Mouse (Mus musculus) limb, embryonic 15.5 days (tissue): ENCODE results near the gene Tesc. TPM values are rescaled to one million over a fixed set of nuclear protein-coding genes. Genes with fewer than 3 reads are reported as not detected.

Source experiments
- ATAC-seq: fragments of 200-750 bp; cut with Nextera tagmentation; 2 replicates; pipeline ENCODE4 v1.8.0; 2017; ENCODE audit warnings: low read depth, moderate TSS enrichment; ENCODE audit not compliant: insufficient number of reproducible peaks, low FRiP score, low TSS enrichment
- H3K27ac ChIP-seq: fragments of 300-500 bp; sonication (generic); 2 replicates; pipeline ENCODE4 v1.5.1; 2015; ENCODE audit warnings: moderate library complexity, mild to moderate bottlenecking, inconsistent platforms
- H3K27me3 ChIP-seq: fragments of 300-500 bp; sonication (generic); 2 replicates; pipeline ENCODE4 v1.6.1; 2015; ENCODE audit warnings: inconsistent platforms
- H3K36me3 ChIP-seq: fragments of 300-500 bp; sonication (generic); 2 replicates; pipeline ENCODE4 v1.6.1; 2015; ENCODE audit warnings: inconsistent platforms
- H3K4me1 ChIP-seq: fragments of 300-500 bp; sonication (generic); 2 replicates; pipeline ENCODE4 v1.6.1; 2015; ENCODE audit warnings: inconsistent platforms
- H3K4me2 ChIP-seq: fragments of 300-500 bp; sonication (generic); 2 replicates; pipeline ENCODE4 v1.6.1; 2015; ENCODE audit warnings: mild to moderate bottlenecking, inconsistent platforms
- H3K4me3 ChIP-seq: fragments of 300-500 bp; sonication (generic); 2 replicates; pipeline ENCODE4 v1.5.1; 2015; ENCODE audit warnings: mild to moderate bottlenecking, inconsistent platforms
- H3K9ac ChIP-seq: fragments of 300-500 bp; sonication (generic); 2 replicates; pipeline ENCODE4 v1.6.1; 2015; ENCODE audit warnings: inconsistent platforms
- H3K9me3 ChIP-seq: fragments of 300-500 bp; sonication (generic); 2 replicates; pipeline ENCODE4 v1.6.1; 2016; ENCODE audit warnings: inconsistent platforms
- WGBS: fragments of 180-500 bp; shearing (Covaris S2); methylation state at CpG from one replicate; pipeline ENCODE4 v1.1.7; 2015; 5-methylcytosine and 5-hydroxymethylcytosine counted together
- polyA plus RNA-seq: library from polyadenylated mRNA; unstranded; fragments of >200 nt; fragmentation: Nextera tagmentation; extraction: Ambion mirVana; gene quantifications from 2 replicates; pipeline ENCODE4 v1.2.1, GENCODE M21; 2015

The Tesc gene
- polyA plus RNA-seq, 1 experiment from 2014 or later: 27.2 TPM

- WGBS: 49% methylated on average over 10 of the region's 10 CpGs
- Histone ChIP-seq H3K4me2 (no peak overlapping the region), H3K27ac (0 out of 2 replicates have a peak overlapping the region, but pooled peaks have one; percentile 22), H3K4me3 (no peak overlapping the region), H3K36me3 (peaks cover 50% of the 10 kb centered on the region), H3K4me1 (peaks cover 32% of the 10 kb centered on the region), H3K9ac (no peak overlapping the region), H3K9me3 (no peaks in the 10 kb centered on the region), H3K27me3 (no peaks in the 10 kb centered on the region)
- ATAC-seq: no peak
These were observed 36.9 kb downstream of the Tesc start for GRCm38 (mm10) chr5:118064284-118064901.

DNA sequence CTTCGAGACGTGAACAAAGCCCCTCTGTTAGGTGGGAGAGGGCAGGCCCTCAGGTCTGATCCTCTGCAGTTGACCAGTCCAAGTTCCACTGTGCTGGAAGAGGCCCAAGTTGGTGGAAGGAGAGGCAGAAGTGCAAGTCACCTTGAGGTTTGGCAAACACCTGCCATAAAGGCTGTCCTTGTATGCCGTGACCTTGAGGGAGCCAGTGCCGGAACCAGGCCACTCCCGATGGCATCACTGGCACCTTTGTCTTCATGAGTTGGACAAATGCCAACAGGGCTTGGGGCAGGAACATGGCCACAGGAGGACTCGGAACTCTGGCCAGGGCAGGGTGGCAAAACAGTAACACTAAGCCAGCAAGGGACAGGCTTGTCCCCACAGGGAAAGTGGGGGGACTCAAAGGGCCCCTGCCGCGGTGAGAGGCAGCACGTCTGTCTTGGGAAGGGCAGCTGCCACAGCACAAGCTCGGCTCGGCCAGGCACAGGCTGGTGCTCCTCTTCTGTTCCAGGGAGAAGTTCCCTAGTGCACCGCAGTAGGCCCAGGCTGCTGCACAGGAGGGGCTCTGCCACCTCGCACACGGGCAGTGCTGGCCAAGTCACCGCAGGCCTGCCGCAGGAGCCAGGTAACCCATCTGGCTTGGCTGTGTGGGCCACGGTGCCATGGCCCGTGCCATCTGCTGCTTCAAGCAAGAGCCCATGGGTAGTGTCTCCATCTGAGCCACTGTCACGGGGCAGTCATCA, 38.1 kb downstream of the Tesc start:
- peaks cover 36% of the 10 kb centered on the region for H3K4me1 ChIP-seq
- H3K27ac ChIP-seq: peak overlapping the region; percentile 59
- H3K27me3 ChIP-seq: no peaks in the 10 kb centered on the region
- H3K36me3 ChIP-seq: peaks cover 62% of the 10 kb centered on the region
- no peaks in the 10 kb centered on the region for H3K9me3 ChIP-seq
- no peak overlapping the region for H3K4me2 ChIP-seq
- WGBS: 90% methylated on average over 19 of the region's 19 CpGs
- no peak overlapping the region for H3K4me3 ChIP-seq
- no peak for ATAC-seq
- H3K9ac ChIP-seq: no peak overlapping the region

GRCm38 (mm10) chr5:118066828-118067227, 39.3 kb downstream of the Tesc start:
- Histone ChIP-seq H3K27ac (no peak overlapping the region), H3K4me2 (no peak overlapping the region), H3K27me3 (no peaks in the 10 kb centered on the region), H3K4me1 (peaks cover 40% of the 10 kb centered on the region), H3K4me3 (no peak overlapping the region), H3K9ac (no peak overlapping the region), H3K9me3 (no peaks in the 10 kb centered on the region), H3K36me3 (peaks cover 68% of the 10 kb centered on the region)
- 54% methylated on average over 5 of the region's 5 CpGs for WGBS
- ATAC-seq: no peak

DNA sequence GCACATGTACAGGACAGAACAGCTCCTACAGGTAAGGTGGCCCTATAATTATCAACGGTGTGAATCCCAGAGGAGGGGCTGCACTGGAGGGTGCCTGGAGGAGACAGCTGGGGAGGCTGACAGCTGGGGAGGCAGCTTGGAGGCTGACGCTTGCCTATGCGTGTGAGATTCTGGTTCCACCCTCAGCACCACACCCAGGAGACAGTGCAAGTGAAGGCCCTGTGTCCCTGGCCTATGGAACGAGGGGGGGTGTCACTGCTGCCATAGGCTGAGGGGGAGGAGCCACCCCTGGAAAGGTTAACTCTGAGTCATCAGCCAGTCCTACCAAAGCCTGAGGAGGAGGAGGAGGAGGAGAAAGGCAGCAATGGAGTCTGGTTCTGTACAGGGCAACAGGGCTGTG, 40.0 kb downstream of the Tesc start:
- no peak overlapping the region for H3K4me2 ChIP-seq
- no peak overlapping the region for H3K4me3 ChIP-seq
- peaks cover 40% of the 10 kb centered on the region for H3K4me1 ChIP-seq
- H3K36me3 ChIP-seq: peaks cover 74% of the 10 kb centered on the region
- no peaks in the 10 kb centered on the region for H3K27me3 ChIP-seq
- peak overlapping the region; percentile 2; the same call in 1 of the 2 replicates for H3K27ac ChIP-seq
- no peak overlapping the region for H3K9ac ChIP-seq
- no peak for ATAC-seq
- no peaks in the 10 kb centered on the region for H3K9me3 ChIP-seq
- 51% methylated on average over 4 of the region's 4 CpGs for WGBS

GRCm38 (mm10) chr5:118067984-118068494, 40.5 kb downstream of the Tesc start:
- ATAC-seq: no peak
- Histone ChIP-seq H3K4me3 (no peak overlapping the region), H3K9ac (no peak overlapping the region), H3K36me3 (peaks cover 78% of the 10 kb centered on the region), H3K4me1 (peaks cover 40% of the 10 kb centered on the region), H3K27me3 (no peaks in the 10 kb centered on the region), H3K4me2 (no peak overlapping the region), H3K9me3 (no peaks in the 10 kb centered on the region), H3K27ac (peak overlapping the region; percentile 2; the same call in 1 of the 2 replicates)
- 88% methylated on average over 9 of the region's 9 CpGs for WGBS

GRCm38 (mm10) chr5:118069315-118069714, 41.8 kb downstream of the Tesc start:
- H3K9me3 ChIP-seq: no peaks in the 10 kb centered on the region

GRCm38 (mm10) chr5:118071766-118072165, 44.2 kb downstream of the Tesc start:
- H3K4me2 ChIP-seq: no peak overlapping the region
- H3K4me1 ChIP-seq: peaks cover 31% of the 10 kb centered on the region
- H3K36me3 ChIP-seq: peaks cover 87% of the 10 kb centered on the region
- no peaks in the 10 kb centered on the region for H3K27me3 ChIP-seq
- H3K27ac ChIP-seq: no peak overlapping the region
- no peaks in the 10 kb centered on the region for H3K9me3 ChIP-seq
- no peak overlapping the region for H3K9ac ChIP-seq
- 73% methylated on average over 5 of the region's 5 CpGs for WGBS
- no peak for ATAC-seq
- no peak overlapping the region for H3K4me3 ChIP-seq

More at GRCm38 (mm10) chr5:118069315-118069714, 41.8 kb downstream of the Tesc start:
- H3K4me2 ChIP-seq: no peak overlapping the region
- no peak overlapping the region for H3K9ac ChIP-seq
- H3K4me3 ChIP-seq: no peak overlapping the region
- H3K27ac ChIP-seq: no peak overlapping the region
- H3K27me3 ChIP-seq: no peaks in the 10 kb centered on the region
- 49% methylated on average over 9 of the region's 9 CpGs for WGBS
- H3K36me3 ChIP-seq: peaks cover 87% of the 10 kb centered on the region
- ATAC-seq: no peak
- H3K4me1 ChIP-seq: peaks cover 33% of the 10 kb centered on the region

DNA sequence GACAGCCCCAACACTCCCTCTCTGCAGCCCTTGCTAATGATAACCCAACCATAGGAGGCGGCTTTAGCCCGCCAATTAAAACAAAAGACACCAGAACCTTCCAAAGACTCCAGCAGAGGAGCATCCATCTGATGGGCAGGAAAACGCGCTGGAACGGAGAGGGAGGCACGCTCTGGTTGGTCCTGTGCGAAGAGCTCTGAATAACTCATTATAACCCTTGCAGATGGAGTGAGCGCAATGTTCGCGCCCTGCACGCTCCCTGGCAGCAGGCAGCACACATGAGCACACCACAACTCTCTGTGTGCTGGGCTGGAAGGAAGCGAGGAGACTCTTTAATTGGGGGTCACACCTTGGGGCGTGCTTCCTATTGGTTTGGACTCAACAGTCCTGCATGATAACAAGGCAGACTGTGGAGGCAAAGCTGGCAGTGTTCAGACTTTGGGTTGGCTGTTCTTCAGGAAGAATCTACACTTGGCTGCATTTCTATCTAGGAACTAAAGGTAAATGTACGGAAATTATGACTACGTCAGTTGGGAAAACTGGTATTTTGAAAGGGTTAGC, 45.8 kb downstream of the Tesc start:
- Histone ChIP-seq H3K36me3 (peaks cover 81% of the 10 kb centered on the region), H3K9ac (no peak overlapping the region), H3K4me1 (peaks cover 32% of the 10 kb centered on the region), H3K4me2 (no peak overlapping the region), H3K4me3 (no peak overlapping the region), H3K27ac (no peak overlapping the region), H3K9me3 (no peaks in the 10 kb centered on the region), H3K27me3 (no peaks in the 10 kb centered on the region)
- ATAC-seq: no peak
- 82% methylated on average over 15 of the region's 15 CpGs for whole genome bisulfite sequencing

GRCm38 (mm10) chr5:118076721-118077592, 49.4 kb downstream of the Tesc start:
- ATAC-seq: no peak
- H3K9ac ChIP-seq: no peak overlapping the region
- H3K27ac ChIP-seq: peak overlapping the region; percentile 61; the same call in 1 of the 2 replicates

DNA sequence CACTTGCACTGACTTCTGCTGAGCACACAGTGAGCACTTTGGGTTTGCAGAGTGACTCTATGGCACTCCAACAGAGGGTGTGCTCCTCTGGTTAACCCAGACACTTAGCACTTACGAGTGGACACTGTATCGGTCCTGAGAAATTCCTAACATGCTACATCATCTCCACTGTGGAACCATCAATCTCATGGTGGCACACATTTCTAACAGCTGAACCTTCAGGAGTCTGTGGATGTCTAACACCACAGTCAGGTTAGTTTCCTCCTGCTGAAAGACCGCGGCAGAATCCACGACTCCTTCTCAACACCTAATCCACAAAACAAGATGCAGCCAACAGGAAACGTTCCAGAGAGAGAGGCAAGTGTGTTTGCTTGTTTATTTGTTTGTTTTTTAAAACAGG, 51.0 kb downstream of the Tesc start:
- Histone ChIP-seq H3K4me2 (no peak overlapping the region), H3K4me3 (no peak overlapping the region), H3K27ac (no peak overlapping the region), H3K9ac (no peak overlapping the region), H3K9me3 (no peaks in the 10 kb centered on the region), H3K4me1 (peaks cover 47% of the 10 kb centered on the region), H3K27me3 (no peaks in the 10 kb centered on the region), H3K36me3 (peaks cover 46% of the 10 kb centered on the region)
- WGBS: 82% methylated on average over 6 of the region's 6 CpGs
- no peak for ATAC-seq

More at GRCm38 (mm10) chr5:118076721-118077592, 49.4 kb downstream of the Tesc start:
- Histone ChIP-seq H3K36me3 (peaks cover 60% of the 10 kb centered on the region), H3K4me3 (no peak overlapping the region), H3K4me1 (peaks cover 32% of the 10 kb centered on the region), H3K27me3 (no peaks in the 10 kb centered on the region), H3K9me3 (no peaks in the 10 kb centered on the region), H3K4me2 (no peak overlapping the region)
- 81% methylated on average over 15 of the region's 15 CpGs for WGBS

DNA sequence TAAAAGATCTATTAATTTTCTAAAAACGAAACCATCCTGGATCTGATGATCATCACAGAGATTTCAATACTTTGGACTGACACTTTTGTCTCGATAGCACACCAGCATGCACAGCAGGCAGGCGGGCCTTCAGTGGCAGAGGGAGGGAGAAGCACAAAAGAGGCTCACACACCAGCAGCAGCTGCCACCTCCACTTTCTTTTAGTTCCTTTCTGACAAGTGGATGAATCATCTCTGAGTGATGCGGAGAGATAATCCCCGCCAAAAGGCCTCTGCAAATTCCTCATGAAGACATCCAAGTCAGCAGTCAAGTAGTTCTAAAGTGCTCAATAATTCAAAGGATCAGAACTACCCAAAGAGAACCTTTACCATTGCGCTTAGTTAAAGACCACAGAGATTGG, 51.8 kb downstream of the Tesc start:
- no peak for ATAC-seq
- H3K36me3 ChIP-seq: peaks cover 38% of the 10 kb centered on the region
- H3K9me3 ChIP-seq: no peaks in the 10 kb centered on the region
- no peak overlapping the region for H3K4me3 ChIP-seq
- H3K27me3 ChIP-seq: no peaks in the 10 kb centered on the region
- H3K4me2 ChIP-seq: no peak overlapping the region
- H3K9ac ChIP-seq: no peak overlapping the region
- peaks cover 53% of the 10 kb centered on the region for H3K4me1 ChIP-seq
- no peak overlapping the region for H3K27ac ChIP-seq
- WGBS: 83% methylated on average over 6 of the region's 6 CpGs
